Mouse (Mus musculus) hindbrain, embryonic 11.5 days (tissue): ENCODE results near the gene Atp8b5. TPM values are rescaled to one million over a fixed set of nuclear protein-coding genes. Genes with fewer than 3 reads are reported as not detected.

ENCODE experiments used
- ATAC-seq: fragments of 200-750 bp; cut with Nextera tagmentation; 2 replicates; pipeline ENCODE4 v1.8.0; 2017; ENCODE audit warnings: mild to moderate bottlenecking, moderate TSS enrichment, moderate library complexity; ENCODE audit not compliant: low FRiP score
- DNase-seq: peaks from one replicate; pipeline ENCODE4 v3.0.0-alpha.2; 2015; ENCODE audit warnings: low spot score
- H3K27ac ChIP-seq: fragments of 300-500 bp; sonication (generic); 2 replicates; pipeline ENCODE4 v1.5.1; 2014; ENCODE audit warnings: mild to moderate bottlenecking, low read depth, low read length
- H3K27me3 ChIP-seq: fragments of 300-500 bp; sonication (generic); 2 replicates; pipeline ENCODE4 v1.6.1; 2014; ENCODE audit warnings: mild to moderate bottlenecking, low read length, moderate library complexity, mixed read lengths; ENCODE audit not compliant: control insufficient read depth, insufficient read depth
- H3K36me3 ChIP-seq: fragments of 300-500 bp; sonication (generic); 2 replicates; pipeline ENCODE4 v1.6.1; 2014; ENCODE audit warnings: mild to moderate bottlenecking, low read length, moderate library complexity, mixed read lengths; ENCODE audit not compliant: control insufficient read depth, insufficient read depth
- H3K4me1 ChIP-seq: fragments of 300-500 bp; sonication (generic); replicated peaks from 2 replicates; pipeline ENCODE4 v1.6.1; 2014; ENCODE audit warnings: low read length, mixed read lengths; ENCODE audit not compliant: control insufficient read depth, insufficient read depth
- H3K4me2 ChIP-seq: fragments of 300-500 bp; sonication (generic); replicated peaks from 2 replicates; pipeline ENCODE4 v1.6.1; 2014; ENCODE audit warnings: mild to moderate bottlenecking, low read depth, low read length
- H3K4me3 ChIP-seq: fragments of 300-500 bp; sonication (generic); 2 replicates; pipeline ENCODE4 v1.5.1; 2014; ENCODE audit warnings: low read depth, low read length
- H3K9ac ChIP-seq: fragments of 300-500 bp; sonication (generic); 2 replicates; pipeline ENCODE4 v1.6.1; 2014; ENCODE audit warnings: low read depth, low read length
- H3K9me3 ChIP-seq: fragments of 300-500 bp; sonication (generic); 2 replicates; pipeline ENCODE4 v1.6.1; 2016; ENCODE audit warnings: low read length; ENCODE audit not compliant: control insufficient read depth
- WGBS: fragments of 180-500 bp; shearing (Covaris S2); extraction: QIAGEN DNeasy Blood & Tissue Kit; methylation state at CpG from one replicate; pipeline ENCODE4 v1.1.7; 2014; 5-methylcytosine and 5-hydroxymethylcytosine counted together
- polyA plus RNA-seq: library from polyadenylated mRNA; unstranded; fragments of >200 nt; fragmentation: Nextera tagmentation; extraction: Ambion mirVana; gene quantifications from 2 replicates; pipeline ENCODE4 v1.2.1, GENCODE M21; 2014

The Atp8b5 gene
- polyA plus RNA-seq, 1 experiment from 2014 or later = 0.23 TPM

DNA sequence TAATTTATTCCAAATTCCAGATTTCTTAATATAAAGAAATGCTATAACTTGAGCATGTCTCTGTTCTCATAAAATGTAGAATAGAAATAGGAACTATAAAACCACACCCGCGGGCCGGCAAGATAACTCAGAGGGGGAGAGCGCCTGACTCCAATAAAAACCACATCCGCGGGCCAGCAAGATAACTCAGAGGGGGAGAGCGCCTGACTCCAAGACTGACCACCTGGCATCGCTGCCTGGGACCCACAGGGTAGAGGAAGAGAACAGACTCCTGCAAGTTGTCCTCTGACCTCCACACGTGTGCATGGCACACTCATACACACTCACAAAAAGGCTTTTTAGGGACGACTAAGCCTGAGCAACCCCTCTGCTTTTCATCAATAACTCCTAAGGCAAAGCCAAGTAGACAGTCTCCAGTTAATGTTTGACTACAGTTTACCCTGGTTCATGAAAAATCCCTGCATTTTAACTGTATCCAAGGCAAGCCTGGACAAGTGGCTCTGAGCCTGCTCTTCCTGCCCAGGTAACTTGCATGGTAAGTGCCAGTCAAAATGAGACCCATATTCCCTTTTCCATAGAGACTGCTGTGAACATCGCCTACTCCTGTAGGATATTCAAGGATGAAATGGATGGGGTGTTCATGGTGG, 98.1 kb downstream of the Atp8b5 start:
- no peaks in the 10 kb centered on the region for H3K9me3 ChIP-seq
- no peak overlapping the region for H3K9ac ChIP-seq
- DNase-seq (no peak), ATAC-seq (no peak)
- no peaks in the 10 kb centered on the region for H3K36me3 ChIP-seq
- no peak overlapping the region for H3K4me3 ChIP-seq
- 91% methylated on average over 11 of the region's 11 CpGs for WGBS
- H3K4me1 ChIP-seq = no peaks in the 10 kb centered on the region
- no peak overlapping the region for H3K4me2 ChIP-seq
- H3K27ac ChIP-seq = no peak overlapping the region
- no peaks in the 10 kb centered on the region for H3K27me3 ChIP-seq

DNA sequence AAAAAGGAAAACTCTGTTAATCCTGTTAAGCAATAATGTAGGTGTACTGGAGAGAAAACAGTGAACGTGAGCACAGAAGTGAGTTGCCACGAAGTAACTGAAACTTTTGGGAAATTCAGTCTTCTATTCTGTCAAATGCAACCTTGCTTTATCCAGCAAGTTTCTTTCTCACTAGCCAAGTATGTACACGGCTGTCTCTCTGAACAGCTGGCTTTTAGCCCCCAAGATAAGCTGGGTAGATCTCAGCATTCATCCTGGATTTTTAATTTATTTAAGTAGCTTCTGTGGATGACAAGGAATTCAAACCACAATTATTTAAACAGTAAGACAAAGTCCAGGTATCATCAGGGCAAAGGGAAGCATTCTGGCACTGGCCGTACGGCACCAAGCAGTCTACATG, 100.3 kb downstream of the Atp8b5 start:
- no peak overlapping the region for H3K27ac ChIP-seq
- no peaks in the 10 kb centered on the region for H3K27me3 ChIP-seq
- no peak overlapping the region for H3K4me2 ChIP-seq
- no peak for ATAC-seq
- no peaks in the 10 kb centered on the region for H3K9me3 ChIP-seq
- no peak overlapping the region for H3K9ac ChIP-seq
- no peaks in the 10 kb centered on the region for H3K4me1 ChIP-seq
- no peak for DNase-seq
- no peaks in the 10 kb centered on the region for H3K36me3 ChIP-seq
- WGBS = 94% methylated on average over 5 of the region's 5 CpGs
- no peak overlapping the region for H3K4me3 ChIP-seq

DNA sequence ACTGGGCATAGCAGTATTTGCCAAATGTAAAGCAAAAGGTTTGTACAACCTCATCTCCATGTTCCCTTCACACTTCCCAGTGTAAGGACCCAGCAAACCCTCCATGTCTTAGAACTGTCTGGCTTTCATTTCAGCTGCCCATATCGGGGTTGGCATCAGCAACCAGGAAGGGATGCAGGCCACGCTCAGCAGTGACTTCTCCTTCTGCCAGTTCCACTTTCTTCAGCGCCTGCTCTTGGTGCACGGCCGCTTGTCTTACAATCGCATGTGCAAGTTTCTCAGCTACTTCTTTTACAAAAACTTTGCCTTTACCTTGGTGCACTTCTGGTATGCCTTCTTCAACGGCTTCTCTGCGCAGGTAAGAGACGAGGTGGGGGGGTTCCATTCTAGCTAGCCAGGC, 100.8 kb downstream of the Atp8b5 start:
- Histone ChIP-seq H3K9ac (no peak overlapping the region), H3K4me1 (no peaks in the 10 kb centered on the region), H3K36me3 (no peaks in the 10 kb centered on the region), H3K4me2 (no peak overlapping the region), H3K27ac (no peak overlapping the region), H3K4me3 (no peak overlapping the region), H3K27me3 (no peaks in the 10 kb centered on the region), H3K9me3 (no peaks in the 10 kb centered on the region)
- DNase-seq = no peak
- ATAC-seq = no peak
- WGBS = 93% methylated on average over 9 of the region's 9 CpGs

DNA sequence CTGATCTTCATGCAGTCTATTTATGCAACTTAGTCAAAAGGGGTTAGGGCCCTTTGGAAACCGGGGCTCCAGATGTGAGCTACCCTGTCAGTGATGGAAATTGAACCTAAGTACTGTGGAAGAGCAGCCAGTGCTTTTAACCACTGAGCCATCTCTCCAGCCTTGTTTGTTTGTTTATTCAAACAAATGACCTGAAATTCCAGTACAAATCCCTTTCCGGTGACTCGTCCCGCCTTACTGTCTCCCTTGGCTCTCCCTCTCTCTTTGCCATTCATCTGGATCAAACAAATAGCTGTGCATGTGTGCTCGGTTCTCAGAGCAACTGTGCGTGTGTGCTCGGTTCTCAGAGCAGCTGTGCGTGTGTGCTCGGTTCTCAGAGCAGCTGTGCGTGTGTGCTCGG, 104.4 kb downstream of the Atp8b5 start:
- H3K4me3 ChIP-seq = no peak overlapping the region
- H3K9ac ChIP-seq = no peak overlapping the region
- H3K9me3 ChIP-seq = no peaks in the 10 kb centered on the region
- no peaks in the 10 kb centered on the region for H3K36me3 ChIP-seq
- no peaks in the 10 kb centered on the region for H3K27me3 ChIP-seq
- DNase-seq (no peak), ATAC-seq (no peak)
- no peak overlapping the region for H3K4me2 ChIP-seq
- no peaks in the 10 kb centered on the region for H3K4me1 ChIP-seq
- WGBS = 74% methylated on average over 10 of the region's 11 CpGs
- H3K27ac ChIP-seq = no peak overlapping the region

DNA sequence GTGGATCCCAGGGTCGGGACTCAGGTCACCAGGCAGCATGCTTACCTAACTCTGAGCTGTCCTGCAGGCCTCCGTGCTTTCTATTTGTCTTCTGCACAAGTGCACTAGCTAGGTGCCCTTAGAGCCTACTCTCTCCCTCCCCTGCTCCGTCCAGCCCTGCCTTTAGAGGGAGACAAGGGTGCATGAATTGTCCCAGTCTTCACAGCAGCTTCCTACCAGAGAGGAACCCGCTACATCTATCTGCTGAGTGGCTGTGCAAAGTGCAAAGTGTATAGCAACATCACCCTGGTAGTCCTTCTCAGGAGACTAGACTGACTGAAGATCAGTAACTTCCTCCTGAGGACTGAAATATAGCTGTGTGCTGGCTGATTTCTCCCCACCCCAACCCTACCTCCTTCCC, 105.2 kb downstream of the Atp8b5 start:
- WGBS = 65% methylated on average over 4 of the region's 4 CpGs
- DNase-seq (no peak), ATAC-seq (no peak)
- H3K4me2 ChIP-seq = no peak overlapping the region
- H3K4me1 ChIP-seq = no peaks in the 10 kb centered on the region
- no peaks in the 10 kb centered on the region for H3K9me3 ChIP-seq
- H3K27me3 ChIP-seq = no peaks in the 10 kb centered on the region
- no peak overlapping the region for H3K4me3 ChIP-seq
- H3K36me3 ChIP-seq = no peaks in the 10 kb centered on the region
- no peak overlapping the region for H3K27ac ChIP-seq
- no peak overlapping the region for H3K9ac ChIP-seq

DNA sequence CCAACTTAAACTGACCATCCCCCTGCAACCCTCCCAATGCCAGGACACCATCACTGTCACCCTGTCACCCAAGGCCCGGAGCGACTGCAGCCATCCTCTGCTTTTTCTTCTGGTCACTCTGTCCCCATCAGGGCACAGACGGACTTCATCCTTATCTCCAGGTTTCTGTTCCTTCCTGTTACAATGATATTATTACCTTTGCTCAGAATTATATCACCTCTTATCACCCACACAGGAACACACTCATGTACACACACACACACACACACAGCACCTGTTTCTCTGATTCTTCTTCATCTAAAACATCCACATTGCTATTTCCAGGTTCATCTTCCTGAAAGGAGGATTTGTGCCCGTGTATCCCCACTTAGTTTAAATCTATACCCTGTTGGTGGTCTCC, 107.3 kb downstream of the Atp8b5 start:
- DNase-seq = no peak
- Histone ChIP-seq H3K36me3 (no peaks in the 10 kb centered on the region), H3K9ac (no peak overlapping the region), H3K27ac (no peak overlapping the region), H3K4me3 (no peak overlapping the region), H3K27me3 (no peaks in the 10 kb centered on the region), H3K4me1 (no peaks in the 10 kb centered on the region), H3K9me3 (no peaks in the 10 kb centered on the region), H3K4me2 (no peak overlapping the region)
- no peak for ATAC-seq
- 87% methylated on average over 4 of the region's 4 CpGs for WGBS

DNA sequence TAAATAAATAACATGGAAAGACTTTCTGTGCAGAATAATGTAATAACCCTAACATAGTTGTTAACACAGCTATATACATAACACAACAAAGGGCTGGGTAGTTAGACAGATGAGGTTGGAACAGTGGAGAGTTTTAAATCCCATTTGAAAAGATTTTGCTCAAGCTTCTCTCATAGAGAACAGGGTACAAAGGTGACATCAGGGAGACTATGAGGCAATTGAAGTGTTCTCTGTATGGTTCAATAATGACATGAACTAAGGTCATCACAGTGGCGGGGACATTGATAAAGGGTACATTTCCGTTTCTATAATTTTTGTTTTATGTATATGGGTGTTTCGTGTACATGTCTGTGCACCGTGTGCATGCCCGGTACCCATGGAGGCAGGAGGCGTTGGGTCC, 112.6 kb downstream of the Atp8b5 start:
- WGBS = 93% methylated on average over 6 of the region's 6 CpGs
- H3K27me3 ChIP-seq = no peaks in the 10 kb centered on the region

DNA sequence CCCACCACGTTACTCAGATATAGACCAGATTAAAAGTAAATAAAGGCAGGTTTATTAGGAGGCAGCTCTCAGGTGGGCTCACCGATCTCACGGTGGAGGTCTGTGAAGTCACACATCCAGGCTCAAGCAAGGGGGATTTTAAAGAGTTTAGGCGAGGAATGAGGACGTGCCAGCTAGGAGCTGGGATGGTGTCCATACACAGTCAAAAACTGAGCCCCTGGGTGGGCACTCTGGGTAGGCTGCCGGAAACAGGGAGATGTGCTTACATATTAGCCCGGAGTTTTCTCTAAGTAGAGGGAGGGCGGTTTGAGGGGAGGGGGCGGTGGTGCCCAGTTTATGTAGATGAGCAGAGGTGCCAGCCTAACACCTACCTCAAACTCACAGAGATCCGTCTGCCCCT, 114.0 kb downstream of the Atp8b5 start:
- 59% methylated on average over 10 of the region's 10 CpGs for WGBS
- peak; percentile 12; the same call in 1 of the 2 replicates for ATAC-seq

More for the DNA sequence above, 112.6 kb downstream of the Atp8b5 start:
- H3K9me3 ChIP-seq = no peaks in the 10 kb centered on the region
- H3K4me1 ChIP-seq = peaks cover 5% of the 10 kb centered on the region; the same call in 1 of the 2 replicates
- DNase-seq (no peak), ATAC-seq (no peak)
- no peaks in the 10 kb centered on the region for H3K36me3 ChIP-seq
- H3K4me3 ChIP-seq = no peak overlapping the region
- no peak overlapping the region for H3K9ac ChIP-seq
- H3K4me2 ChIP-seq = no peak overlapping the region
- H3K27ac ChIP-seq = no peak overlapping the region

DNA sequence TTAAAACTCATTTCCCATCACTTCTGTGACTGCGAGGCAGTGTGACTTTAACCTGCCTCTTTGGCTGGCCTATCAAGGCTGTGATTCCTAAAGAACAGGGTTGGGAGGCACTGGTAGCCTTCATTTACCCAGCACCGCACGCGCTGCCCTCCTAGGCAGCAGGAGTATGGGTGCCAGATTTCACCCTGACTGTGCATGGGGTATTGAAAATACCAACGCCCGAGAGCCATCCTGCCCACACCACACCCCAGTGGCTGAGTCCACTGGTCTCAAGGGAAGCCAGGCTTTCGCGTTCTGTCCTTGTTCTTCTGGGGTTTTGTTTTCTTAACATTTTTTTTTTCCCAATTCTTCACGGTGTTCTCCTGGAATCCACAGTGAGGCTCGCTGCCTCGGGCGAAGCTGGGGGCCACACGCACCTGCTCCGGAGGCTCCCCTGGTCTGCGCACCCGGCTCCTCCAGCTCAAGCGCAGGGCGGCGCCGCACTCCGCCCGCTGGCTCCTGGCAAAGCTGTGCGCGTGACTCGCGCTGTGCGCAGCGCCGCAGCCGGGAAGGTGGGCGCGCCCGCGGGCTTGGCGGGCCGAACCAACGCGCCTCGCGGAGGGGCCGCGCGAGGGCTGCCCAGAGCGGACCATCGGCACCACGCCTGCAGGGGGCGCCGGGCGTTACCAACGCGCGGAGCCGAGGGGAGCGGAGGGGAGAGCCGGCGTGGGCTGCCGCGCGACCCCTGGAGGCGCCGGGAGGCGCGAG, 114.6 kb downstream of the Atp8b5 start, which contains the start of gene Rusc2:
Gene Rusc2 (plus strand): TSS at position 572 of the 747 bp plus-strand sequence.
- Histone ChIP-seq H3K9me3 (no peaks in the 10 kb centered on the region), H3K27ac (no peak within 1 kb of the TSS), H3K36me3 (no peaks in the 10 kb centered on the region), H3K4me2 (peak within 1 kb of the TSS; percentile 86), H3K4me1 (peaks cover 5% of the 10 kb centered on the region; the same call in 1 of the 2 replicates), H3K27me3 (no peaks in the 10 kb centered on the region), H3K9ac (peak within 1 kb of the TSS; percentile 75), H3K4me3 (peak within 1 kb of the TSS; percentile 65)
- DNase-seq = peak; percentile 95
- peak; percentile 94 for ATAC-seq
- under 1% methylated on average over 60 of the region's 63 CpGs for WGBS

More for the DNA sequence above, 114.0 kb downstream of the Atp8b5 start:
- no peaks in the 10 kb centered on the region for H3K36me3 ChIP-seq
- no peak overlapping the region for H3K27ac ChIP-seq
- peak overlapping the region; percentile 75 for H3K9ac ChIP-seq
- no peaks in the 10 kb centered on the region for H3K9me3 ChIP-seq
- no peaks in the 10 kb centered on the region for H3K27me3 ChIP-seq
- no peak for DNase-seq
- H3K4me1 ChIP-seq = peaks cover 5% of the 10 kb centered on the region; the same call in 1 of the 2 replicates
- peak overlapping the region; percentile 65 for H3K4me3 ChIP-seq
- peak overlapping the region; percentile 86 for H3K4me2 ChIP-seq
